Mouse (Mus musculus): ENCODE data around the gene Mif. TPM values are rescaled to one million over a fixed set of nuclear protein-coding genes. Genes with fewer than 3 reads are reported as not detected.

Gene Mif
- total and polyA plus RNA-seq, 3 experiments, result 1,217 to 2,151 (median 2,072) TPM

DNA sequence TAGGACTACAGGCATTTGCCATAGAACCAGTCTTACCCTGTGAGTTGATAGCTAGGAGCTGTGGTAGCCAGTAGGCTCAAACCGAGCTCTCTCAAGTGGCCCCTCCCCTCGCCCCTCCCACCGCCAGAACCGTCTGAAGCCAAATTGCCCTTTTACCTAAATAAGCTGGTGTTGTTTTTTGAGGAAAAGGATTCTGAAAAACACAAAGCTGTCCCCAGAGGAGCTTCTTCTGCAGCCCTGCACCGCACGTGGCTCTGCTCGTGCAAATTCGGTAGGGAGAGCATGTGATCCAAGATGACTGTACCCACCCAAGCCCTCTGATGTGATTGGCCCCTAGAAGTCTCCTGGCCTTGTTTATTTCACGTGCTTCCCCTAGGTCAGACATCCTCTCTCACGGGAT is 24.7 kb downstream of the Mif start:
- Histone ChIP-seq H3K9me3 (replicated peaks; ENCODE audit: low read length) (no peaks in the 10 kb centered on the region), H3K4me2 (ENCODE audit: insufficient read depth, low read depth, poor library complexity, severe bottlenecking) (peak overlapping the region; percentile 95), H3K27me3 (replicated peaks) (no peaks in the 10 kb centered on the region), H3K9ac (ENCODE audit: insufficient read depth, low read depth) (peak overlapping the region; percentile 83), H3K4me1 (ENCODE audit: control insufficient read depth in 1 of 2, insufficient read depth in 2 of 2) (peaks cover 3 to 28% of the 10 kb centered on the region in 2 experiments; a peak in 2 of 4 replicates), H3K4me3 (replicated peaks in 1 of 3; ENCODE audit: low read depth in 2 of 3, low read length in 2 of 3, poor library complexity in 1 of 3) (peak overlapping the region; percentile 50 to 73 (median 61)), H3K27ac (ENCODE audit: insufficient read depth, low read depth) (peak overlapping the region; percentile 42), H3K79me2 (replicated peaks; ENCODE audit: control insufficient read depth, extremely low read depth, insufficient read depth, poor library complexity, severe bottlenecking) (no peaks in the 10 kb centered on the region), H3K36me3 (replicated peaks in 1 of 2; ENCODE audit: control insufficient read depth in 1 of 2, insufficient read depth in 1 of 2, low read length in 1 of 2) (peaks cover 0 to 2% of the 10 kb centered on the region in 2 experiments)
- peak; percentile 94 for DNase-seq (ENCODE audit: extremely low read depth)
- TF ChIP-seq MXI1 (IDR thresholded peaks at IDR 0.05; ENCODE audit: low read depth, low read length), result peak; percentile 91
- peak; percentile 96 for TF ChIP-seq MAX (IDR thresholded peaks at IDR 0.05; ENCODE audit: low read length)
- no peak for TF ChIP-seq KAT2A (IDR thresholded peaks at IDR 0.05; ENCODE audit: insufficient replicate concordance, low read length)
- TF ChIP-seq HCFC1 (IDR thresholded peaks at IDR 0.05; ENCODE audit: low read depth, low read length), result no peak; the same call in 1 of the 2 replicates
- TF ChIP-seq MEF2A (IDR thresholded peaks at IDR 0.05; ENCODE audit: borderline replicate concordance, low read depth, low read length), result peak; percentile 9; the same call in 1 of the 2 replicates
- 0 out of 2 replicates have a peak, but pooled peaks have one; percentile 52 for TF ChIP-seq TBP (conservative IDR thresholded peaks at IDR 0.05; ENCODE audit: low read depth, low read length)
- no peak for TF ChIP-seq NRF1 (IDR thresholded peaks at IDR 0.05; ENCODE audit: low read depth, low read length)
- TF ChIP-seq SMC3 (IDR thresholded peaks at IDR 0.05; ENCODE audit: low read depth, low read length), result no peak
- no peak for TF ChIP-seq ZKSCAN1 (IDR thresholded peaks at IDR 0.05; ENCODE audit: borderline replicate concordance, low read depth, low read length)
- 0 out of 2 replicates have a peak, but pooled peaks have one; percentile 24 for TF ChIP-seq NELFE (IDR thresholded peaks at IDR 0.05; ENCODE audit: low read depth, low read length)
- peak; percentile 99 for TF ChIP-seq MYC (IDR thresholded peaks at IDR 0.05; ENCODE audit: low read depth, low read length)
- TF ChIP-seq USF1 (IDR thresholded peaks at IDR 0.05; ENCODE audit: low read depth, low read length), result peak; percentile 70
- TF ChIP-seq UBTF (IDR thresholded peaks at IDR 0.05; ENCODE audit: low read depth, low read length), result no peak
- no peak for TF ChIP-seq GABPA (IDR thresholded peaks at IDR 0.05; ENCODE audit: insufficient replicate concordance, low read depth, low read length)
- peak; percentile 70 for TF ChIP-seq SIN3A (IDR thresholded peaks at IDR 0.05; ENCODE audit: low read length)
- no peak for TF ChIP-seq E2F4 (IDR thresholded peaks at IDR 0.05; ENCODE audit: insufficient replicate concordance, low read depth, low read length)
- no peak for TF ChIP-seq PAX5 (IDR thresholded peaks at IDR 0.05; ENCODE audit: low read length)
- peak; percentile 39; the same call in 1 of the 2 replicates for TF ChIP-seq TCF12 (IDR thresholded peaks at IDR 0.05; ENCODE audit: low read depth, low read length)
- TF ChIP-seq MAZ (IDR thresholded peaks at IDR 0.05; ENCODE audit: low read depth, low read length), result peak; percentile 78; the same call in 1 of the 2 replicates
- no peak for TF ChIP-seq JUN (IDR thresholded peaks at IDR 0.05; ENCODE audit: insufficient read depth, low read depth, low read length)
- peak; percentile 88 for TF ChIP-seq ETS1 (conservative IDR thresholded peaks at IDR 0.05; ENCODE audit: low read depth, low read length)
- TF ChIP-seq RCOR1 (conservative IDR thresholded peaks at IDR 0.05; ENCODE audit: low read depth, low read length), result no peak; the same call in 1 of the 2 replicates
- no peak for TF ChIP-seq IRF4 (IDR thresholded peaks at IDR 0.05; ENCODE audit: low read depth, low read length)
- no peak for TF ChIP-seq RAD21 (IDR thresholded peaks at IDR 0.05; ENCODE audit: low read depth, low read length)
- no peak; the same call in 1 of the 2 replicates for TF ChIP-seq ELF1 (IDR thresholded peaks at IDR 0.05; ENCODE audit: low read depth, low read length)
- TF ChIP-seq USF2 (conservative IDR thresholded peaks at IDR 0.05; ENCODE audit: low read depth, low read length), result peak; percentile 61
- peak; percentile 98 for TF ChIP-seq BHLHE40 (IDR thresholded peaks at IDR 0.05; ENCODE audit: low read depth, low read length)
- TF ChIP-seq JUND (conservative IDR thresholded peaks at IDR 0.05; ENCODE audit: low read depth, low read length), result 0 out of 2 replicates have a peak, but pooled peaks have one; percentile 9
- peak; percentile 23; the same call in 1 of the 2 replicates for TF ChIP-seq ZMIZ1 (IDR thresholded peaks at IDR 0.05; ENCODE audit: low read depth, low read length)
- TF ChIP-seq POLR2AphosphoS2 (IDR thresholded peaks at IDR 0.05; ENCODE audit: low read depth, low read length), result no peak
- no peak for TF ChIP-seq EP300 (IDR thresholded peaks at IDR 0.05; ENCODE audit: low read length)
- no peak for TF ChIP-seq ZNF384 (IDR thresholded peaks at IDR 0.05; ENCODE audit: low read depth, low read length)
- TF ChIP-seq CHD2 (IDR thresholded peaks at IDR 0.05; ENCODE audit: low read length), result no peak
- TF ChIP-seq MAFK (IDR thresholded peaks at IDR 0.05; ENCODE audit: insufficient replicate concordance, low read length), result no peak
- TF ChIP-seq POLR2A (IDR thresholded peaks at IDR 0.05; ENCODE audit: low read depth, low read length), result peak; percentile 63
- TF ChIP-seq CTCF (conservative IDR thresholded peaks at IDR 0.05 in 1 of 2, IDR thresholded peaks at IDR 0.05 in 1 of 2; ENCODE audit: low read depth in 2 of 2, low read length in 2 of 2), result no peak
- no peak for TF ChIP-seq CHD1 (IDR thresholded peaks at IDR 0.05; ENCODE audit: low read depth, low read length)
- no peak for TF ChIP-seq ZC3H11A (IDR thresholded peaks at IDR 0.05; ENCODE audit: low read depth, low read length)
- in situ Hi-C loops (cut with MboI; ENCODE audit: low pct_ligation_motif_present, low pct_unique_long_range_greater_than_20kb, low sequenced_read_pairs), result loop anchor here (10.0 kb wide), 1 partner anchor 251 kb away; the partner anchor contains the start of gene Ggt5
- dilution Hi-C loops (cut with MboI; ENCODE audit: extremely low pct_ligation_motif_present, extremely low pct_unique_long_range_greater_than_20kb, low sequenced_read_pairs), result no loop called here
